Mouse (Mus musculus): ENCODE measurements around the gene Tead2.

GRCm38 (mm10) chr7:45265518-45265917 is 50.0 kb downstream of the Tead2 start:
- TF ChIP-seq CTCF (IDR thresholded peaks at IDR 0.05; ENCODE audit: borderline replicate concordance, extremely low read depth, insufficient read depth, insufficient read length) = no peak
- TF ChIP-seq POLR2A (IDR thresholded peaks at IDR 0.05; ENCODE audit: borderline replicate concordance, extremely low read depth, insufficient read depth, insufficient read length, poor library complexity, severe bottlenecking) = no peak

All from brain, embryonic 14.5 days (tissue).